Mouse (Mus musculus) thymus, adult 2 months (tissue): Measurements from ENCODE around the gene Ranbp3l.

Experiments used
- CTCF ChIP-seq: fragments of 200-500 bp; IDR thresholded peaks from 2 replicates; pipeline ENCODE4 v1.5.1; 2012; ENCODE audit warnings: mild to moderate bottlenecking, control low read depth, low read length, moderate library complexity, borderline replicate concordance; ENCODE audit not compliant: control insufficient read depth, poor library complexity, insufficient read depth; ENCODE audit errors: extremely low read depth
- POLR2A ChIP-seq: fragments of 200-500 bp; IDR thresholded peaks from 2 replicates; pipeline ENCODE4 v1.6.1; 2012; ENCODE audit warnings: mild to moderate bottlenecking, low read length, control low read depth, moderate library complexity; ENCODE audit not compliant: control insufficient read depth, poor library complexity, insufficient read depth; ENCODE audit errors: extremely low read depth

GRCm38 (mm10) chr15:9074139-9074538 is 106.4 kb downstream of the Ranbp3l start:
- no peak for TF ChIP-seq CTCF
- no peak for TF ChIP-seq POLR2A
